22 mouse cellular contexts compared by ENCODE assay signal in genomic region chr17:90934929-90935328, GRCm38 (mm10).
DNase-seq lines count a peak whose midpoint lies in the region; ATAC-seq and TF ChIP-seq lines count a peak whose summit lies in the region.
"Had no signal": no experiment of that assay in that cellular context is flagged by ENCODE, and none has a peak within 500 bp of the region (broad histone marks: within the 10 kb centered on the region; RNA-seq: fewer than 3 reads in every experiment).

No protein-coding gene starts in this region.

- DNase-seq in layer of hippocampus, adult 2 months (ENCODE audit: low spot score in 2 of 2): no peak
- DNase-seq: adrenal gland, adult 8-10 months; adrenal gland, postnatal 25 days; B cell, adult 2 months; cerebellum, adult 11 months; cerebellum, adult 18-20 months; cerebellum, adult 8-10 months; cerebellum, adult 9-11 months; cerebellum, postnatal 14 days had no signal

- H3K27me3 ChIP-seq in intestine, embryonic 15.5 days (replicated peaks): no peaks in the 10 kb centered on the region
- no peaks in the 10 kb centered on the region for H3K27me3 ChIP-seq in intestine, postnatal 0 days (replicated peaks; ENCODE audit: control insufficient read depth, insufficient read depth, low read length)
- no peaks in the 10 kb centered on the region for H3K27me3 ChIP-seq in small intestine, adult 2 months (ENCODE audit: control insufficient read depth, insufficient read depth, low read length)
- H3K27me3 ChIP-seq in kidney, embryonic 15.5 days: no peaks in the 10 kb centered on the region
- H3K27me3 ChIP-seq: CH12.LX; embryonic facial prominence, embryonic 12.5 days; forebrain, embryonic 13.5 days; Patski had no signal

- H3K9me3 ChIP-seq in intestine, embryonic 15.5 days: no peaks in the 10 kb centered on the region
- no peaks in the 10 kb centered on the region for H3K9me3 ChIP-seq in intestine, postnatal 0 days (ENCODE audit: control insufficient read depth)
- no peaks in the 10 kb centered on the region for H3K9me3 ChIP-seq in kidney, embryonic 15.5 days (replicated peaks)
- H3K9me3 ChIP-seq: embryonic facial prominence, embryonic 10.5 days; embryonic facial prominence, embryonic 12.5 days; forebrain, embryonic 13.5 days; G1E had no signal

- no peak overlapping the region for H3K27ac ChIP-seq in intestine, embryonic 15.5 days
- no peak overlapping the region for H3K27ac ChIP-seq in intestine, postnatal 0 days (ENCODE audit: low read depth, low read length)
- peak overlapping the region; percentile 67 for H3K27ac ChIP-seq in small intestine, adult 2 months (ENCODE audit: insufficient read depth, low read depth, low read length)
- no peak overlapping the region for H3K27ac ChIP-seq in kidney, embryonic 15.5 days
- no peak overlapping the region for H3K27ac ChIP-seq in layer of hippocampus, adult 2 months
- H3K27ac ChIP-seq: embryonic facial prominence, embryonic 10.5 days; embryonic facial prominence, embryonic 12.5 days; forebrain, embryonic 13.5 days had no signal

- TF ChIP-seq POLR2A in small intestine, adult 2 months (IDR thresholded peaks at IDR 0.05; ENCODE audit: low read depth, low read length): no peak

- no peak overlapping the region for H3K9ac ChIP-seq in intestine, embryonic 15.5 days
- no peak overlapping the region for H3K9ac ChIP-seq in intestine, postnatal 0 days (ENCODE audit: low read depth, low read length)
- H3K9ac ChIP-seq in kidney, embryonic 15.5 days: no peak overlapping the region
- H3K9ac ChIP-seq: embryonic facial prominence, embryonic 12.5 days; forebrain, embryonic 13.5 days had no signal

- no peaks in the 10 kb centered on the region for H3K36me3 ChIP-seq in intestine, embryonic 15.5 days
- no peaks in the 10 kb centered on the region for H3K36me3 ChIP-seq in intestine, postnatal 0 days (ENCODE audit: control insufficient read depth, insufficient read depth)
- no peaks in the 10 kb centered on the region for H3K36me3 ChIP-seq in small intestine, adult 2 months (ENCODE audit: control insufficient read depth, insufficient read depth, low read length)
- H3K36me3 ChIP-seq in kidney, embryonic 15.5 days: no peaks in the 10 kb centered on the region
- H3K36me3 ChIP-seq: embryonic facial prominence, embryonic 10.5 days; embryonic facial prominence, embryonic 12.5 days; G1E had no signal

- 82% methylated on average over 2 of the region's 2 CpGs for WGBS in intestine, embryonic 15.5 days
- WGBS in intestine, postnatal 0 days: 73% methylated on average over 2 of the region's 2 CpGs
- 67% methylated on average over 2 of the region's 2 CpGs for WGBS in small intestine, adult 2 months
- 74% methylated on average over 2 of the region's 2 CpGs for WGBS in kidney, embryonic 15.5 days

- ATAC-seq in intestine, embryonic 15.5 days: peak; percentile 70
- ATAC-seq in intestine, postnatal 0 days: peak; percentile 70
- ATAC-seq in kidney, embryonic 15.5 days (replicated peaks; ENCODE audit: low FRiP score): no peak
- ATAC-seq: activated CD4-positive, CD25-positive, alpha-beta regulatory T cell, adult 4 months; CD4-positive, CD25-positive, alpha-beta regulatory T cell, adult 4 months; forebrain, embryonic 13.5 days; forebrain, embryonic 16.5 days; Patski had no signal

- no peak overlapping the region for H3K4me3 ChIP-seq in intestine, embryonic 15.5 days (replicated peaks)
- no peak overlapping the region for H3K4me3 ChIP-seq in intestine, postnatal 0 days (ENCODE audit: low read depth, low read length)
- H3K4me3 ChIP-seq in small intestine, adult 2 months (ENCODE audit: low read depth, low read length): no peak overlapping the region
- H3K4me3 ChIP-seq in kidney, embryonic 15.5 days (replicated peaks): no peak overlapping the region
- H3K4me3 ChIP-seq in layer of hippocampus, adult 2 months: no peak overlapping the region
- H3K4me3 ChIP-seq: embryonic facial prominence, embryonic 10.5 days; embryonic facial prominence, embryonic 12.5 days; forebrain, embryonic 13.5 days had no signal

- no peak for TF ChIP-seq CTCF in intestine, postnatal 0 days (IDR thresholded peaks at IDR 0.05; ENCODE audit: low read depth)
- no peak for TF ChIP-seq CTCF in small intestine, adult 2 months (IDR thresholded peaks at IDR 0.05; ENCODE audit: extremely low read depth, insufficient read length, insufficient replicate concordance, low read depth, low read length)
- no peak for TF ChIP-seq CTCF in layer of hippocampus, adult 2 months (conservative IDR thresholded peaks at IDR 0.05)

- no peaks in the 10 kb centered on the region for H3K4me1 ChIP-seq in intestine, embryonic 15.5 days (replicated peaks)
- no peaks in the 10 kb centered on the region for H3K4me1 ChIP-seq in intestine, postnatal 0 days (replicated peaks; ENCODE audit: control insufficient read depth, insufficient read depth, low read length)
- 0 out of 2 replicates have a peak, but pooled peaks cover 2% of the 10 kb centered on the region for H3K4me1 ChIP-seq in small intestine, adult 2 months (ENCODE audit: control insufficient read depth, insufficient read depth, insufficient read length, low read length)
- H3K4me1 ChIP-seq in kidney, embryonic 15.5 days: no peaks in the 10 kb centered on the region
- H3K4me1 ChIP-seq: embryonic facial prominence, embryonic 10.5 days; embryonic facial prominence, embryonic 12.5 days; forebrain, embryonic 13.5 days had no signal

- no peak overlapping the region for H3K4me2 ChIP-seq in intestine, embryonic 15.5 days (replicated peaks)
- no peak overlapping the region for H3K4me2 ChIP-seq in intestine, postnatal 0 days (replicated peaks; ENCODE audit: low read depth)
- H3K4me2 ChIP-seq in kidney, embryonic 15.5 days: no peak overlapping the region
- H3K4me2 ChIP-seq: embryonic facial prominence, embryonic 12.5 days; forebrain, embryonic 13.5 days had no signal
